Mouse (Mus musculus) left cerebral cortex, adult 2 months (tissue): ENCODE results near the gene Ccnl1. TPM values are rescaled to one million over a fixed set of nuclear protein-coding genes. Genes with fewer than 3 reads are reported as not detected.

Experiments used
- DNase-seq, 2 experiments: peaks; one replicate each; pipeline ENCODE4 v3.0.0; 2021 to 2022; ENCODE audit warnings: low spot score in 2 of 2, mixed read lengths in 1 of 2; ENCODE audit errors: extremely low spot score in 1 of 2
- H3K27ac ChIP-seq: fragments of 200-600 bp; 2 replicates; pipeline ENCODE4 v1.8.1; 2022
- H3K4me3 ChIP-seq: fragments of 200-600 bp; 2 replicates; pipeline ENCODE4 v1.8.1; 2022
- CTCF ChIP-seq: fragments of 200-600 bp; IDR thresholded peaks from 2 replicates; pipeline ENCODE4 v1.8.1; 2022; ENCODE audit warnings: antibody characterized with exemption, mild to moderate bottlenecking, moderate library complexity
- intact Hi-C: fragments of 180-260 bp; cut with DNase I; formaldehyde crosslinking; loops from one replicate; pipeline ENCODE4 v1.15.1; 2025
- total RNA-seq, 2 experiments: library from RNA; stranded (reverse); gene quantifications; 2 replicates each; pipeline ENCODE4 v1.2.3; 2021

The Ccnl1 gene
- total RNA-seq, 2 experiments from 2014 or later: 59.9 to 62.5 TPM

- peak overlapping the region; percentile 93 for H3K4me3 ChIP-seq
- intact Hi-C loops: loop anchor here (1.0 to 5.0 kb wide), 2 partner anchors 17 to 35 kb away; no protein-coding TSS in a partner anchor
- TF ChIP-seq CTCF: peak; percentile 25
- peak; percentile 50 to 60 for DNase-seq
- H3K27ac ChIP-seq: peak overlapping the region; percentile 100
Measured at GRCm38 (mm10) chr3:65957271-65958101, 563 bp downstream of the Ccnl1 start.

- no peak for TF ChIP-seq CTCF
- intact Hi-C loops: loop anchor here (5.0 kb wide), 1 partner anchor 38 kb away; no protein-coding TSS in a partner anchor
- no peak for DNase-seq
- H3K4me3 ChIP-seq: no peak overlapping the region; the same call in 1 of the 2 replicates
- H3K27ac ChIP-seq: no peak overlapping the region
Measured at GRCm38 (mm10) chr3:65954499-65955391, 3.3 kb downstream of the Ccnl1 start.

GRCm38 (mm10) chr3:65950831-65951365 is 7.2 kb downstream of the Ccnl1 start:
- intact Hi-C loops: no loop called here
- Histone ChIP-seq H3K27ac (no peak overlapping the region), H3K4me3 (no peak overlapping the region)
- DNase-seq: no peak
- TF ChIP-seq CTCF: no peak

GRCm38 (mm10) chr3:65950304-65950703 is 7.7 kb downstream of the Ccnl1 start:
- intact Hi-C loops: no loop called here
- H3K4me3 ChIP-seq: no peak overlapping the region
- no peak for TF ChIP-seq CTCF
- H3K27ac ChIP-seq: no peak overlapping the region
- no peak for DNase-seq

- intact Hi-C loops: no loop called here
- TF ChIP-seq CTCF: no peak; the same call in 1 of the 2 replicates
- DNase-seq: no peak
- no peak overlapping the region for H3K4me3 ChIP-seq
- no peak overlapping the region for H3K27ac ChIP-seq
Measured at GRCm38 (mm10) chr3:65945277-65945932, 12.6 kb downstream of the Ccnl1 start.

GRCm38 (mm10) chr3:65944713-65945112 is 13.3 kb downstream of the Ccnl1 start:
- intact Hi-C loops: no loop called here
- no peak for DNase-seq
- no peak overlapping the region for H3K4me3 ChIP-seq
- H3K27ac ChIP-seq: no peak overlapping the region
- TF ChIP-seq CTCF: no peak

GRCm38 (mm10) chr3:65943453-65943852 is 14.6 kb downstream of the Ccnl1 start:
- no peak for DNase-seq
- H3K27ac ChIP-seq: no peak overlapping the region
- H3K4me3 ChIP-seq: no peak overlapping the region
- intact Hi-C loops: no loop called here
- TF ChIP-seq CTCF: no peak

- no peak for DNase-seq
- intact Hi-C loops: no loop called here
- Histone ChIP-seq H3K4me3 (no peak overlapping the region), H3K27ac (no peak overlapping the region)
- TF ChIP-seq CTCF: no peak
Measured at GRCm38 (mm10) chr3:65941052-65941451, 17.0 kb downstream of the Ccnl1 start.

GRCm38 (mm10) chr3:65938211-65938610 is 19.8 kb downstream of the Ccnl1 start:
- Histone ChIP-seq H3K4me3 (no peak overlapping the region), H3K27ac (no peak overlapping the region)
- TF ChIP-seq CTCF: peak; percentile 78
- intact Hi-C loops: loop anchor here (5.0 kb wide), 2 partner anchors 54 to 546 kb away; partner anchors contain the start of gene Ssr3
- DNase-seq: no peak

- no peak for TF ChIP-seq CTCF
- no peak overlapping the region for H3K4me3 ChIP-seq
- no peak overlapping the region for H3K27ac ChIP-seq
- DNase-seq: no peak
- intact Hi-C loops: loop anchor here (5.0 kb wide), 2 partner anchors 56 to 544 kb away; partner anchors contain the start of gene Ssr3
Measured at GRCm38 (mm10) chr3:65936384-65936783, 21.7 kb downstream of the Ccnl1 start.

- intact Hi-C loops: loop anchor here (5.0 kb wide), 2 partner anchors 57 to 543 kb away; partner anchors contain the start of gene Ssr3
Measured at GRCm38 (mm10) chr3:65935153-65935552, 22.9 kb downstream of the Ccnl1 start.

More at GRCm38 (mm10) chr3:65935153-65935552, 22.9 kb downstream of the Ccnl1 start:
- Histone ChIP-seq H3K4me3 (no peak overlapping the region), H3K27ac (no peak overlapping the region)
- TF ChIP-seq CTCF: no peak
- DNase-seq: no peak
